Mouse (Mus musculus): ENCODE measurements around the gene 1700092M07Rik.
"Not testable (repeated sequence)": the region's sequence is repeated elsewhere in the genome, so short reads cannot be mapped to it uniquely, and the experiment has no call there.

The 1700092M07Rik gene

DNA sequence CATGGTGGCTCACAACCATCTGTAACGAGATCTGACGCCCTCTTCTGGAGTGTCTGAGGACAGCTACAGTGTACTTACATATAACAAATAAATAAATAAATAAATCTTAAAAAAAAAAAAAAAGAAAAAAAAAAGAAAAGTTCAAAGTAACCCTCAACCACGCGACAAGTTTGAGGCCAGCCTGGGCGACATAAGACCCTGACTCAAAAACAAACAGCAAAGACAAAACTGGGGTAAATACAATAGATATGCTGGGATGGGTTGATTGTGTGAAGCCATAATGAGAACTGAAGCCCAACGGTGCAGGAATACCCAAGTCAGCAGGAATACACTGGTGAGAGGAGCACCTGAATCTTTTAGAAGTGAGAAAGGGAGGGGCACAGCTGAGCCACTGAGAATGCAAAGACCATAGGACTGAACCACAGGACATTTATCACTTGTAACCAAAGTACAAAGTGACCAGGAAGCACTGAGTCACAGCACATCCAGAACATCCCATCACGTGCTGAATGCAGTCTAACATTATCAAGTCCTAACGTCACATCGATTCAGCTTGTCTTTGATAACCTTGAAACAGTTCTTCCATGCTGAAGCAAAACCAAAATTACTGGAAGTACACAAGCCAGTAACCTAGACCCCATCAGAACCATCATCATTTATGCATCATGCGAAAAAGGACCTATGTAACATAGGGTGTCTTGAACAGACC lies 23.6 kb upstream of the 1700092M07Rik start:
- DNase-seq (ENCODE audit: low read depth), result no peak

- DNase-seq (ENCODE audit: low read depth), result peak; percentile 90
These were observed 22.2 kb upstream of the 1700092M07Rik start for GRCm38 (mm10) chr19:8718357-8718756.

DNA sequence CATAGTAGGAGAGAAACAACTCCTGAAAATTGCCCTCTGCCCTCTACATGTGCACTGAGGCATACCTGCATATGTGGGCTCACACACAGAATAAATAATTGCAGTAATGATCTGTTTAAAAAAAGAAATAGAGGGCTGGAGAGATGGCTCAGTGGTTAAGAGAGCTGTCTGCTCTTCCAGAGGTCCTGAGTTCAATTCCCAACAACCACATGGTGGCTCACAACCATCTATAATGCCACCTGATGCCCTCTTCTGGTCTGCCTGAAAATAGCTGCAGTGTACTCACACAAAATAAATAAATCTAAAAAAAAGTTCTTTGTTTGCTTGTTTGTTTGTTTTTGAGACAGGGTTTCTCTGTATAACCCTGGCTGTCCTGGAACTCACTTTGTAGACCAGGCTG lies 21.5 kb upstream of the 1700092M07Rik start:
- DNase-seq (ENCODE audit: low read depth), result peak; percentile 52

DNA sequence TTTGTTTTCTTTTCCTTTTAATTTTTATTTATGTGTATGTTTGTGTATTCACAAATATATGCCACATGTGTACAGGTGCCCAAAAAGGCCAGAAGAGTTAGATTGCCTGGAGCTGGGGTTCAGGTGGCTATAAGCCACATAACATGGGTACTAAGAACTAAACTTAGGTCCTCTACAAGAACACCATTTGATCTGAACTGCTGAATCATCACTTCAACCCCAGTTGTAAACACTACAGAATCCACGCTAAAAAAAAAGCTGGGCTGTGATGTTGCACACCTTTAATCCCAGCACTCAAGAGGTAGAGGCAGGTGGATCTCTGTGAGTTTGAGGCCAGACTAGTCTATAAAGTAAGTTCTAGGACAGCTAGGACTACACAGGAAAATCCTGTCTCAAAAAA lies 19.1 kb upstream of the 1700092M07Rik start:
- DNase-seq (ENCODE audit: low read depth), result no peak

DNA sequence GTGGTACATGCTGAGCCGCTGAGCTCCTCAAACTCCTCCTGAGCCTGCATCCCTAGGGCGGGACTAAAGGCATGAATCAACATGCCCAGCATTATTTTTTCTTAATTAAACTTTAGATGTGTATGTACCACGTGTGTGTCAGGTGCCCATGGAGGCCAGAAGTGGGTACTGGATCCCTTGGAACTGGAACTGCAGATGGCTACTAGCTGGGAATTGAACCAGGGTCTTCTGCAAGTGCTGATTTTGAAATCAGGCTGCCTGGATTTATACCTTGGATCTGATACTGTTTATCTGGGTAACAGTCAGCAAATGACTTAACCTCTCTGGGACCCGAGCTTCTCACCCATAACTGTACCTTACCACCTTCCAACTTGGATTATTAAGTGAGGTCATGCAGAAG lies 18.5 kb upstream of the 1700092M07Rik start:
- no peak for DNase-seq (ENCODE audit: low read depth)

GRCm38 (mm10) chr19:8722559-8722906 lies 18.0 kb upstream of the 1700092M07Rik start:
- no peak for DNase-seq (ENCODE audit: low read depth)

DNA sequence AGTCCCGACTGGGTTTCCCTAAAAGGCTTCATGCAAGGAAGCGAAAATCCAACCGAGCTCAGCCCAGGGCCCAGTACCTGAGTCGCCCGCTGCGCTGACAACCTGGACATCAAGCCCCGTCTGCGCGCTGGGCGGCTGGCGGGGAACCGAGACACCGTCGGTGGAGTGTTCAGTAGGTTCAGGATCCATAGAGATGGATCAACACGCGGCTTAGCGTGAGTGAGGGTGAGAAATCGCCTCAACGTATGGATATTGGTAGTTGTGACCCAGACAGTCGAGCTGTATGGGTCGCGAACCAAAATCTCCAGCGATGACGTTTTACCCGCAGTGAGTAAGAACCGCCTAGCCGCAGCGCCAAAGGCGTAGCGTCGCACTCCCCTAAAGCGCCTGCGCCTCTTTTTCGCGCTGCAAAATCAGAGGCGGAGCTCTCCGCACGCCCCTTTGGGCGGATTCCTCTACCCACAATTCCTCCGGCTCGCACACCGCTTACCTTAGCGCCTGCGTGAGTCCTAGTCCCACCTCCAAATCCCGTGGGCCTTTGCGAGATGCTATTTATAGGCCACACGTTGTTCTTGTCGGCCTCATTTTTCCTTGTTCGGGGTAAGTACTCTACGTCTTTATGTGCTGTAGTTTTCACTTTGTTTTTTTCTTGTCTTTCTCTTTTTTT lies 17.5 kb upstream of the 1700092M07Rik start, which contains the start of gene Slc3a2:
Gene Slc3a2 (minus strand): TSS at position 463 of the 667 bp plus-strand sequence.
- DNase-seq (ENCODE audit: low read depth), result peak; percentile 98

- DNase-seq (ENCODE audit: low read depth), result peak; percentile 63
These were observed 16.8 kb upstream of the 1700092M07Rik start for GRCm38 (mm10) chr19:8723574-8724346.

DNA sequence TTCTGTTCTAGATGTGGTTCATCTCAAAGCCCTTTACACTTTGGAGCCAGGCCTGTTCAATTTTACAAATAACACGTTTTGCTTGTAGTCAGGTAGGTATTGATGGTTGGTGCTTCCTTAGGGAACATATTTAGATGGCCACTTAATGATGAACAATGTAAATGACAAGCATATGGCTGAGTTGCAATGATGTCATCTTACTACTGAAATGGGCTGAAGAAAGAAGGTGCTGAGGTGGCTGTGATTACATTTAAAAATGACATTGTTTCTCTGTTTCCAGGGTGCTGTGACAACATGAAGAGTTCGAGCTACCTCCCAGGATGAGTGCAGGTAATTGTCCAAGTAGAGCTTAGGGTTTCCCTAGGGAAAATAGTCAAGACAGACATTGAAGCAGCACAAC lies 16.1 kb upstream of the 1700092M07Rik start:
- no peak for DNase-seq (ENCODE audit: low read depth)

DNA sequence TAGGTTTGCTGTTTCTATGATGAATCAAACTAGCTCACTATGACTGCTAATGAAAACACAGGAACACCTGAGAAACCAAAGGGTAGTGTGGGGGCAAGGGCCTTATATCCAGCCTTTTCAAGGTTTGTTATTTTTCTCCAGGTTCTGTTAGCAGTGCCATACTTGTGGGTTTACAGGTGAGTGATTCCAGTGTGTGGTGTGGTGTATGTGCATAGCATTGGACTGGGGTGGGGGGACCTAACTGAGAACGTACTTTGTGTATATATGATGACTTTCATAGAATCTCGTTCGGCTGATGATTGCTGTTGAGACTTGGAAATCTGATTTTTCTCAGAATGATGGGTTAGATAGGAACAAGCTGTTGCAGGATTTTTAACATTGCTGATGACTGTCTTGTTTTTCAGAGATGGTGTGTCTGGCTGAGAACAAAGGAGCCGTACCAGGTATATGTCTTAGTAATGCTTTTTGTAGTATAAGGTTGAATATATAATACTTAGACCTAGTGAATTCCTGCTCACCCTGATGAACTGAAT lies 15.4 kb upstream of the 1700092M07Rik start:
- no peak for DNase-seq (ENCODE audit: low read depth)

DNA sequence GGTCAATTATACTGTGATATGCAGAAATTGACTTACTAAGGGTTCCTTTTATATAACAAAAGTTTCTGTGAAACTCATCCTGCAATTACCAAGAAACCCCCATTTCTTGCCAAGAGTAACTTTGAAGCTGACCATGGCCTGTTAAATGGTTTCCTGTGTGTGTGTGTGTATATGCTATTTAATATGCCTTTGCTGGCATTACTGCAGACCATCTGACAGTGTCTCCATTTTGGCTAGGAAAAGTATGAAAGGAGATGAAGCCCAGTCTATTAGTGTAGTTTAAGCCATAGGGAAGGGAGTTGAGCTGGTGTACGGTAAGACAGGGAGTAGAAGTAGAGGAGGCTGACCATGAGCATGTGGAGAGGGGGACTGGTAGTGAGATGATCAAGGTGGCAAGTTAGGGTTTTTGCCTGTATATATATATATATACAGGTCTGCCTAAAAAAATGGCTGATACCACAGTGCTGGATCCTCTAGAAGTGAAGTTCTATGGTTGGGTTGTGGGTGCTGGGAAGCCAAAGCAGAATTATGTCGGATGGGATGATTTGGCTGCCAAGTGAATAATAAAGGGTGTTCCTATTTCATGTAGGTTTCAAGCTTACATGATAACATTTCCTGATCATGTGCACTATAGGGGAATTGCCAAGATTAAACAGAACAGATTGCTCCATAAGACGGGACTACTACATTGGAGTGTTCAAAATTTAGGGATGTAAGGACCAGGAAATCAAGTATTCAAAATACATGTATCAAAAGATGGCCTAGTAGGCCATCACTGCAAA lies 13.7 kb upstream of the 1700092M07Rik start:
- DNase-seq (ENCODE audit: low read depth), result no peak

DNA sequence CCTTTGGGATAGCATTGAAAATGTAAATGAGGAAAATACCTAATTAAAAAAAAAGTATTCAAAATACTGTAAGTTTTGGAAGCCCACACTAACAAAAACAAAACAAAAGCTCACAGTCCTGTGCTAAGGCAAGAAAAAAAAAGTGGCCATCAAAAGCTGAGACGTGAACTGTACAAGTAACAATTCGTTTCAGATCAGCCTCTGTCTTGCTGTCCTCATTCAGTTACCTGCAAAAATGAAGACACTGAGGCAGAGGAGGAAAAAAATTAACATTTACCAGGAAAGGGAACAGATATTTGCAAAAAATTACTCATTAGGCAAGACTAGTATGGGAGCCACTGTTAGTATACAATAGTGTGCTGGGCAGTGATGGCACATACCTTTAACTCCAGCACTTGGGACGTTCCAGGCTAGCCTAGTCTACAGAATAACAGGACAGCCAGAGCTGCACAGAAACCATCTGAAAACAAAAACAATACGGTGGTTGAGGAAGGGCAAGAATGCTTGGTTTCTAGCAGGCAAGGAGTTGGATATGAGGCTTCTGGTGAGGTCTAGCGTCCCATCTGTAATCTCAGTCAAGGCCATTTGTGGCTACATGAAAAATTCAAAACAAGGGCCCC lies 12.9 kb upstream of the 1700092M07Rik start:
- DNase-seq (ENCODE audit: low read depth), result no peak

DNA sequence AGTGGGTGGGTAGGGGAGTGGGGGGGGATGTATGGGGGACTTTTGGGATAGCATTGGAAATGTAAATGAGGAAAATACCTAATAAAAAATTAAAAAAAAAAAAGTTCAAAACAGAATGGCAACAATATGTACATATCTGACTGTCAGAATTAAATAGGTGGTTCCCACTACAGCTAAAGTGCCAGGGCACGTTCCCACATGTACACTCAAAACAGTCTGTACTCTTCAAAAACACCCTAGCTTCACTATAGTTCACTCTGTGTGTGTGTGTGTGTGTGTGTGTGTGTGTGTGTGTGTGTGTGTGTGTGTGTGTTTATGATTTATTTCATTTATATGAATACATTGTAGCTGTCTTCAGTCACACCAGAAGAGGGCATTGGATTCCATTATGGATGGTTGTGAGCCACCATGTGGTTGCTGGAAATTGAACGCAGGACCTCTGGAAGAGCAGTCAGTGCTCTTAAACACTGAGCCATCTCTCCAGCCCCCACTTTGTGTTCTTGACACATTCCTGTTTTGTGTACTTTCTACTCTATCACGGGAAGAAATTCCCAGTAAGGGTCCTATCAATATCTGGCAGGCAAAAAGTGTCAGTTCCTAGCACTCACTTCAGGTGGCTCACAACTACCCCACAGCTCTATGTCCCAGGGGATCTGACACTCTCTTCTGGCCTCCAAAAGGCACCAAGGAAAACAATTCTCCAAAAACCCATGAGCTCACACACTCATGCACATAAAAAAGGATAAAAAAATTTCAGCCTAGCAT lies 12.0 kb upstream of the 1700092M07Rik start:
- not testable (repeated sequence) for DNase-seq (ENCODE audit: low read depth)

- DNase-seq (ENCODE audit: low read depth), result no peak
These were observed 6.2 kb upstream of the 1700092M07Rik start for GRCm38 (mm10) chr19:8734334-8734733.

GRCm38 (mm10) chr19:8735389-8736159 lies 4.9 kb upstream of the 1700092M07Rik start, which contains the start of gene Wdr74:
TSS of gene Wdr74 (plus strand) at chr19:8735827.
- DNase-seq (ENCODE audit: low read depth), result peak; percentile 92

GRCm38 (mm10) chr19:8736160-8736467 lies 4.4 kb upstream of the 1700092M07Rik start:
- DNase-seq (ENCODE audit: low read depth), result no peak

DNA sequence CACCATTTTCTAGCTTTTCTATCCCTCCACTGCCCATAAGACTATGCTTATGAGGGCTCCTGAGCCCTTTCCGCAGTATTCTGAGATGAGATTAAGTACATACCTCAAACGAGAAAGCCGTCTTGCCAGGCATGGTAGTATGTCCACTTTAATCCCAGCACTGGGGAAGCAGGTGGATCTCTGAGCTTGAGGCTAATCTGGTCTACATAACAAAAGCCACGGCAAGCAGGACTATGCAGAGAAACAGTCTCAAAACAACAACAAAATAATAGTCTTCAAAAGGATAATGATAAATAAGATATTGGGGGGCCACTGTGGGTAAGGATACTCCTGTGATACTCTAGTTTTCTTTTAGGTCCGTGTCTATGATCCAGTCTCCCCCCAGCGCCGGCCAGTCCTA lies 1.6 kb upstream of the 1700092M07Rik start:
- no peak for DNase-seq (ENCODE audit: low read depth)

GRCm38 (mm10) chr19:8739646-8740045 lies 872 bp upstream of the 1700092M07Rik start:
- no peak for DNase-seq (ENCODE audit: low read depth)

DNA sequence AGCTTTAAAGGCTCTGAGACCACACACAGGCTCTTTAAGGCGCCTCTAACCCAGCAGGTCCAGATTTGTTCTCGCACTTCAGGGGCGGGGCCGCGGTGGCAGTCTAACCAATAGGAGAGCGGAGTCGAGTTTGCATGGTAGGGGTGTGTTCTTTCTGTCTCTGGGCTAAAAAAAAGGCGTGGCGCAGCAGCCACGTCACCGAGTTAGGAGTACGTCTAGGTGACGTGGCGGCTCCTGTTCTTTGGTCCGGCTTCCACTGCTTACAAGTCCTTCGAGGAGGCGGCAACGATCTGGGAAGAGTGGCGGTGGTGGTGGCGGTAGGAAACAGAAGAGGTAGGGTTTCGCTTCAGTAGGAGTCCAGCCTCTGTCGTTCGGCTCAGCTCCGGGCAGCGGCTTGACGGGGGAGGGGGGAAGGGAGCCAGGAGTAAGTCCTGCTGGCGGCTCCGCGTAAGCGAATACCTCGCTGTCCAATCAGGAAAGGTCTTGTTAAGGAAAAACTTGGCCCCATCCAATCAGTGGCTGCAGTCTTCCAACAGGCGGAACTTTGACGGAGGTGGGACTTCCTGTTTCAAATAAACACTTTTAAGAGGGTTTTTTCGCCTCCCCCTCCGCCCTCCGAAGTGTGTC lies 838 bp downstream of the 1700092M07Rik start, which contains the start of gene Stx5a:
Gene Stx5a (plus strand): TSS at position 171 of the 627 bp plus-strand sequence.
- peak; percentile 99 for DNase-seq (ENCODE audit: low read depth)
